Mouse (Mus musculus) embryonic facial prominence, embryonic 13.5 days (tissue): ENCODE results near the gene Rnd3. TPM values are rescaled to one million over a fixed set of nuclear protein-coding genes. Genes with fewer than 3 reads are reported as not detected.

Experiments used
- ATAC-seq: fragments of 200-750 bp; cut with Nextera tagmentation; 2 replicates; pipeline ENCODE4 v1.8.0; 2017; ENCODE audit warnings: low read depth; ENCODE audit not compliant: insufficient number of reproducible peaks, insufficient read depth, low FRiP score, low TSS enrichment
- H3K27ac ChIP-seq: fragments of 300-500 bp; sonication (generic); 2 replicates; pipeline ENCODE4 v1.5.1; 2015; ENCODE audit warnings: moderate library complexity, mild to moderate bottlenecking, inconsistent platforms
- H3K27me3 ChIP-seq: fragments of 300-500 bp; sonication (generic); 2 replicates; pipeline ENCODE4 v1.6.1; 2015; ENCODE audit warnings: mild to moderate bottlenecking, inconsistent platforms
- H3K36me3 ChIP-seq: fragments of 300-500 bp; sonication (generic); 2 replicates; pipeline ENCODE4 v1.6.1; 2015; ENCODE audit warnings: mild to moderate bottlenecking, inconsistent platforms
- H3K4me1 ChIP-seq: fragments of 300-500 bp; sonication (generic); 2 replicates; pipeline ENCODE4 v1.6.1; 2015; ENCODE audit warnings: inconsistent platforms
- H3K4me2 ChIP-seq: fragments of 300-500 bp; sonication (generic); 2 replicates; pipeline ENCODE4 v1.6.1; 2015; ENCODE audit warnings: moderate library complexity, mild to moderate bottlenecking, inconsistent platforms
- H3K4me3 ChIP-seq: fragments of 300-500 bp; sonication (generic); 2 replicates; pipeline ENCODE4 v1.5.1; 2015; ENCODE audit warnings: mild to moderate bottlenecking, inconsistent platforms
- H3K9ac ChIP-seq: fragments of 300-500 bp; sonication (generic); 2 replicates; pipeline ENCODE4 v1.6.1; 2015; ENCODE audit warnings: mild to moderate bottlenecking, inconsistent platforms
- H3K9me3 ChIP-seq: fragments of 300-500 bp; sonication (generic); 2 replicates; pipeline ENCODE4 v1.6.1; 2016; ENCODE audit warnings: inconsistent platforms
- WGBS: fragments of 180-500 bp; shearing (Covaris S2); methylation state at CpG from one replicate; pipeline ENCODE4 v1.1.7; 2015; ENCODE audit warnings: mixed read lengths; 5-methylcytosine and 5-hydroxymethylcytosine counted together
- polyA plus RNA-seq: library from polyadenylated mRNA; unstranded; fragments of >200 nt; fragmentation: Nextera tagmentation; extraction: Ambion mirVana; gene quantifications from 2 replicates; pipeline ENCODE4 v1.2.1, GENCODE M21; 2015

Gene Rnd3
- polyA plus RNA-seq, 1 experiment from 2014 or later = 135 TPM

- 70% methylated on average over 13 of the region's 13 CpGs for WGBS
- Histone ChIP-seq H3K9ac (no peak overlapping the region), H3K4me2 (no peak overlapping the region), H3K4me3 (no peak overlapping the region), H3K9me3 (no peaks in the 10 kb centered on the region), H3K4me1 (0 out of 2 replicates have a peak, but pooled peaks cover 5% of the 10 kb centered on the region), H3K36me3 (no peaks in the 10 kb centered on the region), H3K27me3 (no peaks in the 10 kb centered on the region), H3K27ac (no peak overlapping the region)
- ATAC-seq = no peak
Measured at GRCm38 (mm10) chr2:51082714-51083351, 66.1 kb downstream of the Rnd3 start.
